Mouse (Mus musculus) MEL (cell line): ENCODE data around the gene Pfkfb4.

Experiments used
- CHD2 ChIP-seq: IDR thresholded peaks from 2 replicates; pipeline ENCODE4 v1.6.1; 2011; ENCODE audit warnings: low read length, improper control_type of control experiment
- SMC3 ChIP-seq: IDR thresholded peaks from 2 replicates; pipeline ENCODE4 v1.6.1; 2011; ENCODE audit warnings: low read depth, low read length, improper control_type of control experiment

- TF ChIP-seq SMC3 (no peak), CHD2 (no peak)
Observed at GRCm38 (mm10) chr9:109015397-109015796, 23.8 kb downstream of the Pfkfb4 start.
